Mouse (Mus musculus) bone marrow macrophage, adult 2 months (primary cell): ENCODE measurements around the gene Tmsb15b1. TPM values are rescaled to one million over a fixed set of nuclear protein-coding genes. Genes with fewer than 3 reads are reported as not detected.

Experiments used
- H3K27ac ChIP-seq: 2 replicates; pipeline ENCODE4 v1.5.1; 2012; ENCODE audit warnings: low read depth, low read length; ENCODE audit not compliant: insufficient read depth
- H3K4me1 ChIP-seq: 2 replicates; pipeline ENCODE4 v1.6.1; 2012; ENCODE audit warnings: low read length; ENCODE audit not compliant: control insufficient read depth, insufficient read depth
- H3K4me3 ChIP-seq: 2 replicates; pipeline ENCODE4 v1.5.1; 2012; ENCODE audit warnings: mild to moderate bottlenecking, low read length, moderate library complexity; ENCODE audit not compliant: insufficient read depth
- CTCF ChIP-seq: IDR thresholded peaks from 2 replicates; pipeline ENCODE4 v1.5.1; 2012; ENCODE audit warnings: low read depth, mild to moderate bottlenecking, low read length, moderate library complexity
- POLR2A ChIP-seq: IDR thresholded peaks from 2 replicates; pipeline ENCODE4 v1.6.1; 2012; ENCODE audit warnings: mild to moderate bottlenecking, low read depth, low read length, borderline replicate concordance
- polyA plus RNA-seq: library from polyadenylated mRNA; stranded (reverse); fragments of >200 nt; gene quantifications from 2 replicates; pipeline ENCODE4 v1.2.4, GENCODE M21; 2012; ENCODE audit not compliant: missing spikeins, insufficient read depth, insufficient read length

Tmsb15b1 gene
- polyA plus RNA-seq = 6.1 and 7.2 TPM in 2 replicates

DNA sequence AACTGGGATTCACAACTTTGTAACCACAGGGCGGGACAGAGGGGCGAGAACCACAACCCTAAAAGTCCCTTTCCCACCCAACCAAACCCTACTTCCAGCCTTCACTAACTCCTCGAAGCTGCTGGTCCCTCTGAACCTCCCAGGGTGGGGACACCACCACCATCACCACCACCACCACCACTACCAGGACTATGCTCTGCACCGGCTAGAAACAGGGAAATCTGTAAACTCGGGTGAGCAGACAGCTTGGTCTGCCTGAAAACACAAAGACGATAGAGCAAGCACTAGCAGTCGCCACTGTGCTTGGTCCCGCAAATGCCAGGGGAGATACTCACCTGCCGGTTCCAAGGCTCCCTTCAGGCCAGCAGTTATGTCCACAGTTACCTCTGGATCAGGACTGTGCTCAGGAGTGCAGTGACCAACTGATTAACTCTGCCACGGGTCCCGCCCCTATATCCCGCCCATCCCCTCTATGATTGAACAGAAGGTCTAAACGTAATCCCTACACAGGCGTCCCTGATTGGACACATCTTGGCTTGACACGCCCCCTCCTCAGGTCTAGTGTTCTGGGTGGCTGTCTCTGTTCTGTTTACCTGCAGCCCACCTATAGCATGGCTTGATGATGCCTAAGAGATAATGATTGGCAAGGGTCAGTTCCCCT lies at the start of gene Tmsb15b1, which contains the start of gene Tmsb15l:
Tmsb15b1 (minus strand) TSS at position 451 of the 661 bp plus-strand sequence.
Tmsb15l (minus strand) TSS at position 446 of the 661 bp plus-strand sequence.
- Histone ChIP-seq H3K4me1 (no peaks in the 10 kb centered on the region), H3K4me3 (no peak within 1 kb of the TSS), H3K27ac (no peak within 1 kb of the TSS)
- no peak for TF ChIP-seq CTCF
- no peak for TF ChIP-seq POLR2A

DNA sequence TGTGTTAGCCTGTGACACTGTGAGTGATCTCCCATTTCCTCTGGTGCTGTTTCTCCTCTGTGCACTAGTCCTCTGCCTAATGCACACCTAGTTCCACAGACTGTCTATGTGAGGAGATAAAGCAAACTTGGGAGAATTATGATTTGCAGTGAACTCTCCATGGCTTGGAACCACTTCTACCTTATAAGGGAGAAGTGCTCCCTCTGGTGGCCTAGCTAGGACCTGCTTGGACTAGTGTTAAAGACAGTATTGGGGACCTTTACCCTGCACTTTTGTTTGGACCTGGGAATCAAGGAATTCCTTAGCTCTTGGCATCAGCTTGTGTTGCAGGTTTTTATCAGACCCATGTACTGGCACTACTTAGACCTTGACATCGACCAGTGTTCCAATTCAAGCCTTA lies 42.6 kb upstream of the Tmsb15b1 start:
- no peak overlapping the region for H3K4me3 ChIP-seq
- H3K27ac ChIP-seq = no peak overlapping the region
- TF ChIP-seq POLR2A (no peak), CTCF (no peak)
- H3K4me1 ChIP-seq = peaks cover 2% of the 10 kb centered on the region

DNA sequence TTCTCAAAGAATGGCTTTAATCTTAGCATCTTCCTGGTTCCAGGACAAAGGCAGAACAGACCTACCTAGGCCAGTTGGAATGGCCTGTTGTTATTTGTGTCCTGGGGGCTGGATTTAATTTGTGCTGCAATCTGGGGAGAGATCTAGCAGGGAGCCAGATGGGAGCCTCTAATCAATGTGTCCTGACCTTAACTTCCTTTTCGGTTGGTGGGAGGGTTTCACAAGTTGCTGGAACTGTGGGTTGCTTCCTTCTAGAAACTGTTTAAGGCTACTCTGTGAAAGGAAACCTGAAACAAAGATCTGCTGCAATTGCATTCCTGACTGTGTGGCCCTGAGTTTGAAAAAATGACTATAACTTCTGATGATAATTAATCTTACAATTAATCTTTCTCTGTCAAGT lies 41.0 kb upstream of the Tmsb15b1 start:
- peaks cover 2% of the 10 kb centered on the region for H3K4me1 ChIP-seq
- TF ChIP-seq POLR2A (no peak), CTCF (no peak)
- H3K27ac ChIP-seq = no peak overlapping the region
- no peak overlapping the region for H3K4me3 ChIP-seq

DNA sequence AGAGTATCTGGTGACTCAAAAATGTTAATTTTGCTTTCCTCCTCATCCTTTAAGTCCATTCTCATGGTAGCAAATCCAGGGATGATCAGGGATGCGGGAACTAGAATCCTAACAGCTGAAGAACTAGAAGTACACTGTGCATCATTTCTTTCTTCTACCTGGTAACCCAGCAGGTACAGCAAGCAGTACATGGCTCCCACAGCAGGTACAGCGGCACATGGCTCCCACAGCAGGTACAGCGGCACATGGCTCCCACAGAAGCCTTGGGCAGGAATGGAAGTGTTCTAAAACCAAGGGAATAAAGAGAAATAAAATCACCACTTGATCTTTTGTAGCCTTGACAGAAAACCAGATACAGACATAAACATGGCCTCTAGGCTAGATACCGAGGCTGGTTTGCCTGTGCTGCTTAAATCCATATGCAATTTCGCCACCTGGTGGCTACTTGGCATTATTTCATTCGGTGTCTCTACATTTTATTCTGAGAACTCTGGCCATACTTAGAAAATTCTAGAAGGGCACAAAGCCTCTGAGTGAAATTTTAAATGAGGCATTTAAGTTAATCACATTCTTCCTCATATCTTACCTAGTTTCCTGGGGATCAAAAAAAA lies 38.5 kb upstream of the Tmsb15b1 start:
- Histone ChIP-seq H3K27ac (no peak overlapping the region), H3K4me3 (no peak overlapping the region), H3K4me1 (peaks cover 2% of the 10 kb centered on the region)
- TF ChIP-seq POLR2A (no peak), CTCF (no peak)

DNA sequence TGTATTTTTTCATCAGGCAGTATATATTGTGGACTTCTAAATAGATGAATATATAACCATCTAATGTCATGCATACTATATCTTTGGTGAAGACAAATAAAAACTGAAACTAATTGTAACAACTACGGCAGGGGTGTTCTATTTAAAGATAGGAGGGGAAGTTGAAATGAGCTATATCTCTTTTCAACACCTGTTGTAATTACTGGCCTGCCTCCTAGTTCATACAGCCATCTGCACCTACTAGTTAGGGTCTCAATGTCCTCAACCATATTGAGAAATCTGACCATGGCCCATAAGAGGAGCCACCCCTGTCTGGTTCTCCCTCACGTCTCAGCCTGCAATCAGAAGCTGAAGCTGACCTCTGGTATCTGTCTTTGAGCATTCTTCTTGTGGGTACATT lies 19.6 kb upstream of the Tmsb15b1 start:
- TF ChIP-seq CTCF (no peak), POLR2A (no peak)
- H3K4me3 ChIP-seq = no peak overlapping the region
- H3K4me1 ChIP-seq = no peaks in the 10 kb centered on the region
- no peak overlapping the region for H3K27ac ChIP-seq

DNA sequence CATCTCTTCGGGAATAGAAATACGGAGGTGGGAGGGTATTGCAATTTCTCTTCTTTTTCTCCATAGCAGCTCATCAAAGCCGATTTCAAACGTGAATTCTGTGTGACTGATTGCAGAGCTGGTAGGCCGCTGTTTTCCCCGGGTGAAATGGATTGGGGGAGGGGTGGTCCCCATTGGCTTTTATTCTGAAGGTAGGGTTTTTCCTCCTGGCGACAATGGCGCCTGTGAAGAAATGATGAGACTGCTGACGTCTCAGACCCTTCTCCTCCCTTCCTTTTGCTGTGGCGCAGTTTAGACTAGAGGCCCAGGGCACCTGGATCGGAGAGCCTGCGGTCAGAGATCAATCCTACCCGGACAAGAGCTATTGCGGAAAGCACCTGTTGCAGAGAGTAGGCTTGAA lies 17.0 kb upstream of the Tmsb15b1 start:
- TF ChIP-seq POLR2A (no peak), CTCF (no peak)
- no peak overlapping the region for H3K4me3 ChIP-seq
- H3K27ac ChIP-seq = no peak overlapping the region
- H3K4me1 ChIP-seq = no peaks in the 10 kb centered on the region

DNA sequence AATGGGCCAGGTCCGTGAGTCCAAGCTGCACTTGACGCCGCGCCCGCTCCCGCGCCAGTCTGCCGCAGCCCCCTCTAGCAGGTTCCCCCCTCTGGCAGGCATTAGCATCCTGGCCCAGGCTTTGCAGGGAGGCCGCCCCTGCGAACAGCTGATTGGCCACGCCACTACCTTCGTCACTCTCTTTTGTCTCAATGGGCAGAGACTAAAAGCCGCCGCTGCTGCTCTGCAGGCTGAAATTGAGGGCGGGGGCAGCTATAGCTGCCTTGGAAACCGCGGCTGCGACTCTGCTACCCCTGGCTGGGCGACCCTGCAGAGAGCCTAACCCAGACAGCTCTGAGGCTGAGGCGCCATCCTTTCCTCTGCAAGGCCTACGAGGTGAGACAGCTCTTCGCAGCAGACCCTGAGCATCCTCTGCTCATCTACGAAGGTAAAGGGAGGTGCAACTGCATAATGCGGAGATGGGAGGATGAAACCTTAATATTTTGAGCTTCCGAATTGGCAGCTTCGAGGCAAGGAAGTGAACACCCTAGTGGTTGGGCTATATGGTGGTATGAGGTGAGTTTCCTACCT lies 16.4 kb upstream of the Tmsb15b1 start, which contains the start of gene Zcchc18:
Zcchc18 (plus strand) TSS at position 178 of the 570 bp plus-strand sequence.
- Histone ChIP-seq H3K27ac (no peak within 1 kb of the TSS), H3K4me1 (no peaks in the 10 kb centered on the region), H3K4me3 (no peak within 1 kb of the TSS)
- no peak for TF ChIP-seq CTCF
- TF ChIP-seq POLR2A = no peak

DNA sequence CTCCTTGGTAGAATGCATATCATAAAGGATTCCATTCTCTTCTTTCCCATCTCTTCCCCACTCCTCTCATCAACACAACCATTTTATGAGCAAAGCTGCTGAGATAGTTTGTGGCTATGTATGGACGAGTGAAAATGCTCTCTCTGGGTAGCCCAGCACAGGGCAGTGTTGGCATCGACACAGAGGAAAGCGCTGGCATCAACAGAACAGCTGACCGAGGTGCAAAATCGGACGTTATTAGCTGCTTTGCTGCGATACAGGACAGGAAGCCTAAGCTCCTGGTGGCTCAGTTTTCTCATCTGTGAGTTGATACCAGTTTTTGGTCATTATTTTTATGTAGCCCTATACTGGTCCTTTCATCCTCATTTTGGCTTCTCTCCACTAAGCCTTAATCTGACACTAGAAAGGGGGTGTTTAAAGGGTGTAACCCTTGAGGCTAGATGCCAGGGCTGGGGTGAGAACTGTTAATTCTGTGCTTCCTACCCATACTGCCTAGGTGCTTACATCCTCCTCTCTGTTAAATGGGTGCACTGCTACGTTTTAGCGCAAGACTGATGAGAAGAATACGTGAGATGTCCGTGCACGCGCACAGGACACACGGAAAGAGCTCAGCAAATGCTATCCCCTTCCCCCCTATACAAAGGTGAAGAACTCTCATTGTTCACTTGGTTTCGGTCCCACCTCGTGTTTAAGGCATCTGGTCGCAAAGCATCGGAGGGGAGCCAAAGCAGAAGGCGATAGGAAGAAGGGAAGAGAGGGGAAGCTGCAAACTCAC lies 15.7 kb upstream of the Tmsb15b1 start:
- H3K4me3 ChIP-seq = no peak overlapping the region
- no peaks in the 10 kb centered on the region for H3K4me1 ChIP-seq
- no peak overlapping the region for H3K27ac ChIP-seq
- no peak for TF ChIP-seq POLR2A
- TF ChIP-seq CTCF = no peak

DNA sequence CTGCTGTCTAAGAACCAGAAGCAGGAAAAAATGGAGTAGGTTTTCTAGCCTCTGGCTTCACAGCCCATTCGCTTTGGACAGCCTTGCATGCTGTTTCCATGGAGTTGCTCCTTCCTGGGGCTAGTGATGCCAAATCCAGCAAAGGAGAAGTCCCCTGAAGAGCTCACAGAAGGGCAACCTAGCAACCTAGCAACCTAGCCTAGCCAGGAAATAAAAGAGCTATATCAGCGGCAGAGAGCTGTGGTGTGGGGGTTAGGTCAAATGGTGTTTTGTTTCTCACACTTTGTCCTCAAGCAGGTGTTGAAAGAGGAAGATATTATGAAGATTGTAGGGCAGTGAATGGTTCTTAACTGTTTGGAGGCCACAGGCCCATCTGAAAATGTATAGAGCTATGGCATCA lies 14.6 kb upstream of the Tmsb15b1 start:
- Histone ChIP-seq H3K4me3 (no peak overlapping the region), H3K27ac (no peak overlapping the region), H3K4me1 (peaks cover 3% of the 10 kb centered on the region)
- no peak for TF ChIP-seq CTCF
- TF ChIP-seq POLR2A = no peak

DNA sequence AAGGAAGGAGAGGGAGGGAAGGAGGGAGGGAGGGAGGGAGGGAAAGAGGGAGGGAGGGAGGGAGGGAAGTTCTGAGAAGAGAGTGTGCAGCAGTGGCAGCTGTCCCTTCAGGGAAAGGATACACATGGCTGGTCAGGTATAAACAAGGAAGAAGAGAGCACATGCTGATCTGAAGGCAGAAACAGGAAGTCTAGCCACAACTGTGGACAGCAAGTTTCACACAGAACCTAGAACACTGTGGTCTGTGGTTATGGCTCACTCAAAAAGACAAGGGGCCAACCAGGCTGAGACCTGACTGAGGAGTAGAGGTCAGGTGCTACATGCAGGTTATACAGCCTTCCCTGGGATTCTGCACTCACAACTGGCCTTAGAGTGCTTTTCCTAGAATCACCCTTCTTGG lies 9.4 kb upstream of the Tmsb15b1 start:
- no peak for TF ChIP-seq POLR2A
- no peak for TF ChIP-seq CTCF
- no peak overlapping the region for H3K4me3 ChIP-seq
- H3K4me1 ChIP-seq = peaks cover 6% of the 10 kb centered on the region
- no peak overlapping the region for H3K27ac ChIP-seq
